Mouse (Mus musculus): ENCODE results near the gene Olfr449. TPM values are rescaled to one million over a fixed set of nuclear protein-coding genes. Genes with fewer than 3 reads are reported as not detected.

Olfr449 gene
- total RNA-seq (2012; rRNA removed), result not detected in 2 replicates

- Histone ChIP-seq H3K27ac (ENCODE audit: insufficient read depth, low read depth, low read length, poor library complexity, severe bottlenecking) (no peak within 1 kb of the TSS), H3K4me1 (ENCODE audit: control insufficient read depth in 2 of 2, insufficient read depth in 2 of 2, low read length in 2 of 2, poor library complexity in 1 of 2) (no peaks in the 10 kb centered on the region), H3K4me3 (ENCODE audit: insufficient read depth in 1 of 2, low read depth in 1 of 2, low read length in 2 of 2, poor library complexity in 1 of 2, severe bottlenecking in 1 of 2) (no peak within 1 kb of the TSS), H3K36me3 (ENCODE audit: control insufficient read depth, insufficient read depth, low read length, poor library complexity, severe bottlenecking) (no peaks in the 10 kb centered on the region), H3K9ac (ENCODE audit: insufficient read depth, low read depth, low read length, poor library complexity, severe bottlenecking) (no peak within 1 kb of the TSS), H3K9me3 (ENCODE audit: control insufficient read depth, insufficient read depth, low read depth, low read length) (no peaks in the 10 kb centered on the region)
- no peak for DNase-seq (ENCODE audit: low read depth, low spot score)
- TF ChIP-seq HCFC1 (IDR thresholded peaks at IDR 0.05; ENCODE audit: borderline replicate concordance, insufficient read depth, low read length), result no peak
- TF ChIP-seq ZNF384 (IDR thresholded peaks at IDR 0.05; ENCODE audit: low read depth, low read length), result no peak
- no peak for TF ChIP-seq CHD2 (IDR thresholded peaks at IDR 0.05; ENCODE audit: low read depth, low read length)
- TF ChIP-seq MAFK (IDR thresholded peaks at IDR 0.05; ENCODE audit: insufficient read depth, low read depth, low read length), result no peak
- no peak for TF ChIP-seq ZC3H11A (IDR thresholded peaks at IDR 0.05; ENCODE audit: borderline replicate concordance, low read depth, low read length)
- in situ Hi-C loops (cut with MboI; ENCODE audit: low sequenced_read_pairs in 2 of 2, unreplicated experiment in 2 of 2), result no loop called here
These were observed at the start of gene Olfr449 for GRCm38 (mm10) chr6:42834084-42834483. TSS of gene Olfr449 (plus strand) at chr6:42834384.

- H3K4me1 ChIP-seq (ENCODE audit: control insufficient read depth in 2 of 2, insufficient read depth in 2 of 2, low read length in 2 of 2, poor library complexity in 1 of 2), result no peaks in the 10 kb centered on the region
- no peaks in the 10 kb centered on the region for H3K36me3 ChIP-seq (ENCODE audit: control insufficient read depth, insufficient read depth, low read length, poor library complexity, severe bottlenecking)
- no peaks in the 10 kb centered on the region for H3K9me3 ChIP-seq (ENCODE audit: control insufficient read depth, insufficient read depth, low read depth, low read length)
- no peak within 1 kb of the TSS for H3K4me3 ChIP-seq (ENCODE audit: insufficient read depth in 1 of 2, low read depth in 1 of 2, low read length in 2 of 2, poor library complexity in 1 of 2, severe bottlenecking in 1 of 2)
- H3K27ac ChIP-seq (ENCODE audit: insufficient read depth, low read depth, low read length, poor library complexity, severe bottlenecking), result no peak within 1 kb of the TSS
- H3K9ac ChIP-seq (ENCODE audit: insufficient read depth, low read depth, low read length, poor library complexity, severe bottlenecking), result no peak within 1 kb of the TSS
- TF ChIP-seq MAFK (IDR thresholded peaks at IDR 0.05; ENCODE audit: insufficient read depth, low read depth, low read length) (no peak), ZNF384 (IDR thresholded peaks at IDR 0.05; ENCODE audit: low read depth, low read length) (no peak), HCFC1 (IDR thresholded peaks at IDR 0.05; ENCODE audit: borderline replicate concordance, insufficient read depth, low read length) (no peak), CHD2 (IDR thresholded peaks at IDR 0.05; ENCODE audit: low read depth, low read length) (no peak)
- no peak for DNase-seq (ENCODE audit: low read depth, low spot score)
- in situ Hi-C loops (cut with MboI; ENCODE audit: low sequenced_read_pairs in 2 of 2, unreplicated experiment in 2 of 2), result no loop called here
These were observed 49.4 kb upstream of the Olfr449 start, which contains the start of gene Olfr452 for GRCm38 (mm10) chr6:42784793-42785192. TSS of gene Olfr452 (plus strand) at chr6:42785093.

- no peak overlapping the region for H3K9ac ChIP-seq (ENCODE audit: insufficient read depth, low read depth, low read length, poor library complexity, severe bottlenecking)
- H3K36me3 ChIP-seq (ENCODE audit: control insufficient read depth, insufficient read depth, low read length, poor library complexity, severe bottlenecking), result no peaks in the 10 kb centered on the region
- no peak for DNase-seq (ENCODE audit: low read depth, low spot score)
- no peaks in the 10 kb centered on the region for H3K9me3 ChIP-seq (ENCODE audit: control insufficient read depth, insufficient read depth, low read depth, low read length)
- in situ Hi-C loops (cut with MboI; ENCODE audit: low sequenced_read_pairs in 2 of 2, unreplicated experiment in 2 of 2), result no loop called here
- no peak overlapping the region for H3K27ac ChIP-seq (ENCODE audit: insufficient read depth, low read depth, low read length, poor library complexity, severe bottlenecking)
- no peak overlapping the region for H3K4me3 ChIP-seq (ENCODE audit: insufficient read depth in 1 of 2, low read depth in 1 of 2, low read length in 2 of 2, poor library complexity in 1 of 2, severe bottlenecking in 1 of 2)
- TF ChIP-seq CHD2 (IDR thresholded peaks at IDR 0.05; ENCODE audit: low read depth, low read length), result no peak
- TF ChIP-seq ZNF384 (IDR thresholded peaks at IDR 0.05; ENCODE audit: low read depth, low read length), result no peak
- no peak for TF ChIP-seq ZC3H11A (IDR thresholded peaks at IDR 0.05; ENCODE audit: borderline replicate concordance, low read depth, low read length)
- no peak for TF ChIP-seq HCFC1 (IDR thresholded peaks at IDR 0.05; ENCODE audit: borderline replicate concordance, insufficient read depth, low read length)
- no peak for TF ChIP-seq MAFK (IDR thresholded peaks at IDR 0.05; ENCODE audit: insufficient read depth, low read depth, low read length)
- H3K4me1 ChIP-seq (ENCODE audit: control insufficient read depth in 2 of 2, insufficient read depth in 2 of 2, low read length in 2 of 2, poor library complexity in 1 of 2), result no peaks in the 10 kb centered on the region
These were observed 43.8 kb upstream of the Olfr449 start for GRCm38 (mm10) chr6:42790247-42790948.

GRCm38 (mm10) chr6:42790949-42791556, 43.1 kb upstream of the Olfr449 start:
- no peaks in the 10 kb centered on the region for H3K4me1 ChIP-seq (ENCODE audit: control insufficient read depth in 2 of 2, insufficient read depth in 2 of 2, low read length in 2 of 2, poor library complexity in 1 of 2)
- H3K9me3 ChIP-seq (ENCODE audit: control insufficient read depth, insufficient read depth, low read depth, low read length), result no peaks in the 10 kb centered on the region
- no peak for DNase-seq (ENCODE audit: low read depth, low spot score)
- no peak overlapping the region for H3K9ac ChIP-seq (ENCODE audit: insufficient read depth, low read depth, low read length, poor library complexity, severe bottlenecking)
- TF ChIP-seq MAFK (IDR thresholded peaks at IDR 0.05; ENCODE audit: insufficient read depth, low read depth, low read length), result no peak
- TF ChIP-seq HCFC1 (IDR thresholded peaks at IDR 0.05; ENCODE audit: borderline replicate concordance, insufficient read depth, low read length), result no peak
- no peak for TF ChIP-seq CHD2 (IDR thresholded peaks at IDR 0.05; ENCODE audit: low read depth, low read length)
- H3K4me3 ChIP-seq (ENCODE audit: insufficient read depth in 1 of 2, low read depth in 1 of 2, low read length in 2 of 2, poor library complexity in 1 of 2, severe bottlenecking in 1 of 2), result no peak overlapping the region
- H3K36me3 ChIP-seq (ENCODE audit: control insufficient read depth, insufficient read depth, low read length, poor library complexity, severe bottlenecking), result no peaks in the 10 kb centered on the region
- no peak overlapping the region for H3K27ac ChIP-seq (ENCODE audit: insufficient read depth, low read depth, low read length, poor library complexity, severe bottlenecking)
- in situ Hi-C loops (cut with MboI; ENCODE audit: low sequenced_read_pairs in 2 of 2, unreplicated experiment in 2 of 2), result no loop called here

Measured in ES-E14 (cell line).